Mouse (Mus musculus): ENCODE measurements around the gene Csrnp3.

DNA sequence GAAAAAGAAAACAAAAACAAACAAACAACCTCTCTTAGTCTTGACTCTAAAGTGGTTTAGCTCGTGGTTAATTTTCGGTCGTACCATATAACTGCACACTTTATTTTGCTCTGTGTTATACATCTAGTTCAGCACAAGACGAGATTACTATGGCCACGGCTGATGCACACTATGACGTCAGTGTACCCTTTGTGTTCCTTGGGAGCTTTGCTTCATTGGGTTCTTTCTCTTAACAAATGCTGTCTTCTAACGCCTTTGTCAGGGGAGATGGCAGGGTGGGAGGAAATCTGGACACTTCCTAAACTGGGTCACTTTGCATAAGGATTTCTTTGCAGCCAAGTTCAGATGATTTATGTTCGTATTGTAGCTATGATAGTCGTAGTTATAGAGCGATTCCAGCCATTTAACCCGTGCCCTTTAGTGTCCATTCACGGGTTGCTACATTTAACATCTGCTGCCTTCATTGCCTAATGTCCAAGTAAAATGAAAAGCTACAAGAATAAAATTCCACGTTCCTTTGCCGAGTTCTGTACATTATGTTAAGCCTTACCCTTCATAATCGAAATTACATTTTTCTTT lies 79.9 kb downstream of the Csrnp3 start:
- TF ChIP-seq CTCF (IDR thresholded peaks at IDR 0.05): no peak
- no peak for TF ChIP-seq POLR2A (IDR thresholded peaks at IDR 0.05; ENCODE audit: insufficient read depth, low read depth, low read length)
- TF ChIP-seq EP300 (IDR thresholded peaks at IDR 0.05; ENCODE audit: insufficient read depth, low read depth, low read length): no peak
